In genomic region chr13:93399710-93400216, GRCm38 (mm10) we compare ENCODE assay signal across 15 mouse cellular contexts.
DNase-seq lines count a peak whose midpoint lies in the region; ATAC-seq and TF ChIP-seq lines count a peak whose summit lies in the region.
"Had no signal": no experiment of that assay in that cellular context is flagged by ENCODE, and none has a peak within 500 bp of the region (broad histone marks: within the 10 kb centered on the region; RNA-seq: fewer than 3 reads in every experiment).

No protein-coding gene starts in this region.

- peak; percentile 77; the same call in 1 of the 2 replicates for TF ChIP-seq EP300 in heart, adult 2 months (IDR thresholded peaks at IDR 0.05; ENCODE audit: insufficient read depth, low read depth, low read length)
- no peak for TF ChIP-seq EP300 in lung, postnatal 0 days (IDR thresholded peaks at IDR 0.05)

- H3K4me2 ChIP-seq in forebrain, embryonic 16.5 days (ENCODE audit: low read length), result no peak overlapping the region
- no peak overlapping the region for H3K4me2 ChIP-seq in lung, postnatal 0 days (replicated peaks; ENCODE audit: low read depth, low read length)
- H3K4me2 ChIP-seq: embryonic facial prominence, embryonic 12.5 days; lung, embryonic 14.5 days; midbrain, embryonic 13.5 days; neural tube, embryonic 15.5 days had no signal

- ATAC-seq in forebrain, embryonic 16.5 days, result no peak
- no peak for ATAC-seq in lung, postnatal 0 days
- ATAC-seq: midbrain, embryonic 13.5 days had no signal

- intact Hi-C loops in heart, adult 2 months (cut with DNase I), result loop anchor here (5.0 kb wide), 1 partner anchor 92 kb away; no protein-coding TSS in a partner anchor
- intact Hi-C loops in left cerebral cortex, postnatal 36 days (cut with DNase I), result no loop called here

- H3K79me2 ChIP-seq in heart, adult 2 months (replicated peaks; ENCODE audit: control insufficient read depth, insufficient read depth, low read length), result no peaks in the 10 kb centered on the region

- peak; percentile 3 for DNase-seq in layer of hippocampus, adult 9-10 months (ENCODE audit: low spot score)
- DNase-seq in layer of hippocampus, postnatal 25 days (ENCODE audit: extremely low spot score in 1 of 2, low spot score in 1 of 2), result no peak
- DNase-seq in cerebellum, adult 9-10 months, result peak; percentile 91
- peak in 1 of 2 experiments; percentile 41 for DNase-seq in heart, adult 2 months
- DNase-seq in left cerebral cortex, postnatal 36 days (ENCODE audit: low spot score in 2 of 2), result peak; percentile 23 to 30
- no peak for DNase-seq in testis, postnatal 10 days (ENCODE audit: low spot score)
- DNase-seq in lung, postnatal 0 days (ENCODE audit: low spot score), result no peak
- DNase-seq: kidney, adult 18-20 months; lung, embryonic 14.5 days; thymus, adult 18-20 months had no signal

- H3K9ac ChIP-seq in heart, adult 2 months (ENCODE audit: low read depth, low read length), result no peak overlapping the region
- H3K9ac ChIP-seq in forebrain, embryonic 16.5 days (replicated peaks; ENCODE audit: low read depth, low read length), result no peak overlapping the region
- no peak overlapping the region for H3K9ac ChIP-seq in lung, postnatal 0 days (replicated peaks; ENCODE audit: low read depth)
- H3K9ac ChIP-seq: embryonic facial prominence, embryonic 12.5 days; lung, embryonic 14.5 days; midbrain, embryonic 13.5 days; neural tube, embryonic 15.5 days had no signal

- no peaks in the 10 kb centered on the region for H3K27me3 ChIP-seq in heart, adult 2 months (ENCODE audit: control insufficient read depth, insufficient read depth, low read length)
- no peaks in the 10 kb centered on the region for H3K27me3 ChIP-seq in forebrain, embryonic 16.5 days (replicated peaks; ENCODE audit: control insufficient read depth, insufficient read depth, low read length)
- H3K27me3 ChIP-seq in lung, postnatal 0 days (replicated peaks; ENCODE audit: insufficient read depth, low read length), result no peaks in the 10 kb centered on the region
- H3K27me3 ChIP-seq: CH12.LX; embryonic facial prominence, embryonic 12.5 days; midbrain, embryonic 13.5 days; neural tube, embryonic 15.5 days had no signal

- peak overlapping the region; percentile 89 for H3K27ac ChIP-seq in heart, adult 2 months
- no peak overlapping the region for H3K27ac ChIP-seq in forebrain, embryonic 16.5 days (ENCODE audit: low read length)
- no peak overlapping the region for H3K27ac ChIP-seq in lung, postnatal 0 days (ENCODE audit: low read length)
- H3K27ac ChIP-seq: embryonic facial prominence, embryonic 12.5 days; midbrain, embryonic 13.5 days; neural tube, embryonic 15.5 days had no signal

- no peak for TF ChIP-seq POLR2A in heart, adult 2 months (IDR thresholded peaks at IDR 0.05; ENCODE audit: insufficient read depth, low read depth, low read length)

- peaks cover 10% of the 10 kb centered on the region; the same call in 1 of the 2 replicates for H3K36me3 ChIP-seq in heart, adult 2 months (ENCODE audit: control insufficient read depth, insufficient read depth, low read length)
- H3K36me3 ChIP-seq in forebrain, embryonic 16.5 days (ENCODE audit: control insufficient read depth, insufficient read depth), result peaks cover 9% of the 10 kb centered on the region
- H3K36me3 ChIP-seq in lung, postnatal 0 days (ENCODE audit: insufficient read depth, low read length), result no peaks in the 10 kb centered on the region

- WGBS in heart, adult 2 months, result 63% methylated on average over 5 of the region's 5 CpGs
- WGBS in forebrain, embryonic 16.5 days, result 84% methylated on average over 5 of the region's 5 CpGs
- 92% methylated on average over 5 of the region's 5 CpGs for WGBS in lung, postnatal 0 days

- 0 out of 2 replicates have a peak, but pooled peaks cover 2% of the 10 kb centered on the region for H3K9me3 ChIP-seq in forebrain, embryonic 16.5 days (ENCODE audit: control insufficient read depth, low read length)
- H3K9me3 ChIP-seq in lung, postnatal 0 days (ENCODE audit: low read length), result no peaks in the 10 kb centered on the region
- H3K9me3 ChIP-seq: embryonic facial prominence, embryonic 12.5 days; neural tube, embryonic 15.5 days had no signal

- no peaks in the 10 kb centered on the region for H3K4me1 ChIP-seq in heart, adult 2 months (ENCODE audit: control insufficient read depth, insufficient read depth, low read length)
- H3K4me1 ChIP-seq in forebrain, embryonic 16.5 days (replicated peaks; ENCODE audit: control insufficient read depth, insufficient read depth, low read length), result no peaks in the 10 kb centered on the region
- H3K4me1 ChIP-seq in lung, postnatal 0 days (ENCODE audit: insufficient read depth, low read depth, low read length), result no peaks in the 10 kb centered on the region
- H3K4me1 ChIP-seq: embryonic facial prominence, embryonic 12.5 days; midbrain, embryonic 13.5 days; neural tube, embryonic 15.5 days had no signal

- no peak overlapping the region for H3K4me3 ChIP-seq in heart, adult 2 months
- no peak overlapping the region for H3K4me3 ChIP-seq in forebrain, embryonic 16.5 days (replicated peaks; ENCODE audit: low read length)
- H3K4me3 ChIP-seq in lung, postnatal 0 days (ENCODE audit: low read depth, low read length), result no peak overlapping the region
- H3K4me3 ChIP-seq: embryonic facial prominence, embryonic 12.5 days; midbrain, embryonic 13.5 days; neural tube, embryonic 15.5 days had no signal

- TF ChIP-seq CTCF in heart, adult 2 months (IDR thresholded peaks at IDR 0.05), result no peak
- TF ChIP-seq CTCF in lung, postnatal 0 days (IDR thresholded peaks at IDR 0.05), result no peak

Comparison
In these comparisons a context has a peak if more than half of its experiments do, and no peak if none do; other contexts are left out.
1. DNase-seq: peak in layer of hippocampus, adult 9-10 months (single experiment), cerebellum, adult 9-10 months (single experiment) and left cerebral cortex, postnatal 36 days (2 of 2); none in layer of hippocampus, postnatal 25 days (0 of 2), testis, postnatal 10 days (single experiment) and lung, postnatal 0 days (single experiment).